Mouse (Mus musculus) bone marrow, adult 2 months (tissue): Measurements from ENCODE around the gene Habp4.

Experiments used
- CTCF ChIP-seq: fragments of 200-500 bp; IDR thresholded peaks from 2 replicates; pipeline ENCODE4 v1.5.1; 2011; ENCODE audit warnings: low read length, control low read depth; ENCODE audit not compliant: control insufficient read depth, insufficient read depth
- POLR2A ChIP-seq: fragments of 200-500 bp; IDR thresholded peaks from 2 replicates; pipeline ENCODE4 v1.6.1; 2011; ENCODE audit warnings: low read depth, mild to moderate bottlenecking, control low read depth, low read length, borderline replicate concordance; ENCODE audit not compliant: control insufficient read depth

DNA sequence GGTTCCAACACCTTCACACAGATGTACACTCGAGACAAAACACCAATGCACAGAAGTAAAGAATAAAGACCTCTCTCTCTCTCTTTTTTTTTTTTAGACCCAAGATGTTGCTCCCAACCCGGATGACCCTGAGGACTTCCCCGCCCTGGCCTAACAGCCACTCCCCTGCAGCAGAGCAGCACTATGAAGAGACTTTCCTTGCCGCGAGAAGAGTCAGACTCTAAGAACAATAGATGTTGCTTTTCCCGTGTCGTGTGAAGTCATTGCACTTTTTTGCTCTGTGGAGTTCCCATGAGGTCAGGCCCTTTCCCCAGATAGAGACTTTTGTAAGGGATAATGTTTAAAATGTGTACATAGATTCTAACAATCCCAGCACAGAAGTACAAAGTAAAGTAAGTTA is 23.6 kb downstream of the Habp4 start:
- TF ChIP-seq POLR2A, result no peak
- TF ChIP-seq CTCF, result no peak
